In genomic region chr11:47379630-47379958, GRCm38 (mm10) we compare ENCODE assay signal across 8 mouse cellular contexts.
DNase-seq lines count a peak whose midpoint lies in the region; ATAC-seq and TF ChIP-seq lines count a peak whose summit lies in the region.

No protein-coding gene starts in this region.

- peak overlapping the region; percentile 61 for H3K4me2 ChIP-seq in lung, postnatal 0 days (replicated peaks; ENCODE audit: low read depth, low read length)
- H3K4me2 ChIP-seq in liver, embryonic 13.5 days, result peak overlapping the region; percentile 52; the same call in 1 of the 2 replicates

- no peak for ATAC-seq in lung, postnatal 0 days
- ATAC-seq in liver, embryonic 13.5 days (ENCODE audit: low read depth), result no peak

- H3K27ac ChIP-seq in gastrocnemius, adult 2 months, result peak overlapping the region; percentile 94
- no peak overlapping the region for H3K27ac ChIP-seq in lung, postnatal 0 days (ENCODE audit: low read length)
- H3K27ac ChIP-seq in liver, embryonic 13.5 days, result no peak overlapping the region
- no peak overlapping the region for H3K27ac ChIP-seq in thymus, adult 2 months (ENCODE audit: control insufficient read depth, insufficient read depth, low read length)

- TF ChIP-seq EP300 in lung, postnatal 0 days (IDR thresholded peaks at IDR 0.05), result no peak

- no peak for TF ChIP-seq POLR2A in thymus, adult 2 months (IDR thresholded peaks at IDR 0.05; ENCODE audit: control insufficient read depth, extremely low read depth, insufficient read depth, low read length, poor library complexity)

- no peaks in the 10 kb centered on the region for H3K4me1 ChIP-seq in lung, postnatal 0 days (ENCODE audit: insufficient read depth, low read depth, low read length)
- H3K4me1 ChIP-seq in liver, embryonic 13.5 days (replicated peaks), result no peaks in the 10 kb centered on the region
- no peaks in the 10 kb centered on the region for H3K4me1 ChIP-seq in thymus, adult 2 months (replicated peaks; ENCODE audit: control insufficient read depth, insufficient read depth, low read length)

- H3K27me3 ChIP-seq in lung, postnatal 0 days (replicated peaks; ENCODE audit: insufficient read depth, low read length), result no peaks in the 10 kb centered on the region
- H3K27me3 ChIP-seq in liver, embryonic 13.5 days, result no peaks in the 10 kb centered on the region
- H3K27me3 ChIP-seq in thymus, adult 2 months (ENCODE audit: control insufficient read depth, insufficient read depth, low read length), result no peaks in the 10 kb centered on the region; the same call in 1 of the 2 replicates

- intact Hi-C loops in gastrocnemius, adult 2 months (cut with DNase I), result loop anchor here (5.0 to 10.0 kb wide), 2 partner anchors 82 to 185 kb away; no protein-coding TSS in a partner anchor

- WGBS in lung, postnatal 0 days, result 36% methylated on average over 4 of the region's 4 CpGs
- 29% methylated on average over 4 of the region's 4 CpGs for WGBS in liver, embryonic 13.5 days (ENCODE audit: insufficient replicate concordance)
- WGBS in thymus, adult 2 months, result 54% methylated on average over 4 of the region's 4 CpGs

- H3K36me3 ChIP-seq in lung, postnatal 0 days (ENCODE audit: insufficient read depth, low read length), result no peaks in the 10 kb centered on the region
- no peaks in the 10 kb centered on the region for H3K36me3 ChIP-seq in liver, embryonic 13.5 days
- no peaks in the 10 kb centered on the region for H3K36me3 ChIP-seq in thymus, adult 2 months (ENCODE audit: control insufficient read depth, insufficient read depth, low read length)

- H3K4me3 ChIP-seq in gastrocnemius, adult 2 months, result peak overlapping the region; percentile 83
- H3K4me3 ChIP-seq in lung, postnatal 0 days (ENCODE audit: low read depth, low read length), result no peak overlapping the region
- no peak overlapping the region for H3K4me3 ChIP-seq in liver, embryonic 13.5 days (replicated peaks)
- no peak overlapping the region for H3K4me3 ChIP-seq in thymus, adult 2 months (ENCODE audit: control insufficient read depth, insufficient read depth, low read length)

- no peak for TF ChIP-seq CTCF in gastrocnemius, adult 2 months (IDR thresholded peaks at IDR 0.05)
- no peak for TF ChIP-seq CTCF in lung, postnatal 0 days (IDR thresholded peaks at IDR 0.05)
- no peak for TF ChIP-seq CTCF in thymus, adult 2 months (IDR thresholded peaks at IDR 0.05; ENCODE audit: borderline replicate concordance, control insufficient read depth, extremely low read depth, insufficient read depth, low read length, poor library complexity)

- no peaks in the 10 kb centered on the region for H3K9me3 ChIP-seq in lung, postnatal 0 days (ENCODE audit: low read length)
- no peaks in the 10 kb centered on the region for H3K9me3 ChIP-seq in liver, embryonic 13.5 days (replicated peaks)

- DNase-seq in gastrocnemius, adult 2 months, result no peak
- DNase-seq in gastrocnemius, postnatal 10 days, result no peak
- DNase-seq in lung, postnatal 0 days (ENCODE audit: low spot score), result no peak
- no peak for DNase-seq in lung, postnatal 10 days
- DNase-seq in liver, embryonic 13.5 days, result no peak
- no peak for DNase-seq in frontal cortex, postnatal 36 days (ENCODE audit: low spot score in 2 of 2)
- no peak for DNase-seq in thymus, adult 2 months
- no peak for DNase-seq in spleen, adult 18-20 months

- H3K9ac ChIP-seq in lung, postnatal 0 days (replicated peaks; ENCODE audit: low read depth), result no peak overlapping the region
- no peak overlapping the region for H3K9ac ChIP-seq in liver, embryonic 13.5 days
